Mouse (Mus musculus) ovary, postnatal 14 days (tissue): ENCODE measurements around the gene Atp5h.
"Not testable (repeated sequence)": the region's sequence is repeated elsewhere in the genome, so short reads cannot be mapped to it uniquely, and the experiment has no call there.

Source experiments
- DNase-seq: peaks from one replicate; pipeline ENCODE4 v3.0.0; 2022; ENCODE audit warnings: low spot score

Gene Atp5h

GRCm38 (mm10) chr11:115398085-115398484 lies 21.7 kb downstream of the Atp5h start:
- no peak for DNase-seq

- DNase-seq: no peak
Observed at GRCm38 (mm10) chr11:115393721-115394325, 25.9 kb downstream of the Atp5h start.

- no peak for DNase-seq
Observed at GRCm38 (mm10) chr11:115391358-115391757, 28.4 kb downstream of the Atp5h start.

GRCm38 (mm10) chr11:115386859-115387258 lies 32.9 kb downstream of the Atp5h start:
- not testable (repeated sequence) for DNase-seq

GRCm38 (mm10) chr11:115384587-115384986 lies 35.2 kb downstream of the Atp5h start:
- no peak for DNase-seq

- DNase-seq: no peak
Observed at GRCm38 (mm10) chr11:115383701-115384474, 35.9 kb downstream of the Atp5h start.

- DNase-seq: no peak
Observed at GRCm38 (mm10) chr11:115382891-115383290, 36.9 kb downstream of the Atp5h start.

GRCm38 (mm10) chr11:115381743-115382539 lies 37.8 kb downstream of the Atp5h start, which contains the start of gene Cdr2l:
Gene Cdr2l (plus strand): TSS chr11:115381916.
- peak; percentile 85 for DNase-seq

- no peak for DNase-seq
Observed at GRCm38 (mm10) chr11:115381276-115381675, 38.5 kb downstream of the Atp5h start.

- no peak for DNase-seq
Observed at GRCm38 (mm10) chr11:115377854-115378253, 41.9 kb downstream of the Atp5h start.

GRCm38 (mm10) chr11:115377254-115377653 lies 42.5 kb downstream of the Atp5h start:
- DNase-seq: no peak

GRCm38 (mm10) chr11:115376722-115377121 lies 43.0 kb downstream of the Atp5h start:
- DNase-seq: no peak

- no peak for DNase-seq
Observed at GRCm38 (mm10) chr11:115374695-115375425, 44.9 kb downstream of the Atp5h start.

GRCm38 (mm10) chr11:115373805-115374694 lies 45.7 kb downstream of the Atp5h start:
- peak; percentile 46 for DNase-seq

GRCm38 (mm10) chr11:115372737-115373136 lies 47.0 kb downstream of the Atp5h start:
- DNase-seq: no peak

- no peak for DNase-seq
Observed at GRCm38 (mm10) chr11:115372015-115372414, 47.7 kb downstream of the Atp5h start.

- DNase-seq: no peak
Observed at GRCm38 (mm10) chr11:115371354-115371753, 48.4 kb downstream of the Atp5h start.

GRCm38 (mm10) chr11:115370368-115370767 lies 49.4 kb downstream of the Atp5h start:
- no peak for DNase-seq

GRCm38 (mm10) chr11:115367395-115367944 lies 52.3 kb downstream of the Atp5h start, which contains the start of gene Hid1:
Gene Hid1 (minus strand): TSS chr11:115367756.
- peak; percentile 53 for DNase-seq

- DNase-seq: no peak
Observed at GRCm38 (mm10) chr11:115366706-115367394, 52.9 kb downstream of the Atp5h start.
